Mouse (Mus musculus) erythroblast, embryonic 14.5 days (primary cell): ENCODE measurements around the gene Dgke.

Experiments
- GATA1 ChIP-seq: IDR thresholded peaks from 2 replicates; pipeline ENCODE4 v1.6.1; 2012; ENCODE audit warnings: low read length, inconsistent platforms, mixed read lengths
- TAL1 ChIP-seq: IDR thresholded peaks from 3 replicates; pipeline ENCODE4 v1.6.1; 2012; ENCODE audit warnings: low read length, inconsistent platforms, mixed read lengths

- TF ChIP-seq GATA1 = no peak
- no peak for TF ChIP-seq TAL1
Observed at GRCm38 (mm10) chr11:89039325-89039724, 27.3 kb downstream of the Dgke start.
